15 mouse cellular contexts compared by ENCODE assay signal in the genomic region with DNA sequence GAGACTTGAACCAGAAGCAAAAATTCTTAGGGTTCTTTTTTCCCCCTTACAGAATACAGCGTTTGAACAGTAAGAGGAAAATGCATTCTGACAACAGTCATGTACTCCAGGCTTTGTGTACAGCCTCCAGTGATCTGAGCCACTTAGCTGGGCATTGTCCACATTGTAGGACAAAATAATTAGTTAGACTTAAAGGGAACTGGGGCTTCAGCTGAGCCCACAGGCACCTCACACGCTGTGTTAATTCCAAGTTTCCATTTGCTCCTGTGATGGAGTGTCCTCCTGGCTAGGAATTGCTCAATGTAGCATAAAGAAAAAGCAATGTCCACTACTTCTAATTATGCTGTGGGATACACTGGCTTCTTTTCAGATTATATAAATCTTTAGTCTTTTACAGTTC.
DNase-seq lines count a peak whose midpoint lies in the region; TF ChIP-seq lines count a peak whose summit lies in the region.
"Had no signal": no experiment of that assay in that cellular context is flagged by ENCODE, and none has a peak within 500 bp of the region (broad histone marks: within the 10 kb centered on the region; RNA-seq: fewer than 3 reads in every experiment).

No protein-coding gene starts in this region.

- peak; percentile 58 for DNase-seq in Muller cell, postnatal 12 days (ENCODE audit: inconsistent ontology term)
- peak; percentile 29 for DNase-seq in brain, embryonic 14.5 days (ENCODE audit: low read depth)
- DNase-seq in retina, postnatal 1 day, result peak; percentile 76
- no peak for DNase-seq in heart, adult 11 months
- no peak for DNase-seq in gastrocnemius, postnatal 14 days
- DNase-seq: adrenal gland, adult 8-10 months; adrenal gland, postnatal 14 days; adrenal gland, postnatal 36 days; cerebellum, adult 11 months; cerebellum, adult 18-20 months; cerebellum, adult 8-10 months; cerebellum, adult 9-11 months; cerebellum, postnatal 14 days; cerebellum, postnatal 36 days; embryo, embryonic 11 days had no signal

- no peak for TF ChIP-seq CTCF in brain, embryonic 14.5 days (IDR thresholded peaks at IDR 0.05; ENCODE audit: borderline replicate concordance, extremely low read depth, insufficient read depth, insufficient read length)

- intact Hi-C loops in gastrocnemius, postnatal 14 days (cut with DNase I; ENCODE audit: low total_unique reads), result no loop called here

- no peak for TF ChIP-seq POLR2A in brain, embryonic 14.5 days (IDR thresholded peaks at IDR 0.05; ENCODE audit: borderline replicate concordance, extremely low read depth, insufficient read depth, insufficient read length, poor library complexity, severe bottlenecking)

Comparison
In these comparisons a context has a peak if more than half of its experiments do, and no peak if none do; other contexts are left out.
1. DNase-seq: peak in Muller cell, postnatal 12 days (single experiment), brain, embryonic 14.5 days (single experiment) and retina, postnatal 1 day (single experiment); none in heart, adult 11 months (single experiment) and gastrocnemius, postnatal 14 days (single experiment).